Comparison of ENCODE assay signal across 27 mouse cellular contexts in genomic region chr6:35536021-35536420, GRCm38 (mm10). TPM values are rescaled to one million over a fixed set of nuclear protein-coding genes. Genes with fewer than 3 reads are reported as not detected.
A peak's percentile ranks its signal among the peaks of the same experiment; 100 is the strongest.
DNase-seq lines count a peak whose midpoint lies in the region; ATAC-seq and TF ChIP-seq lines count a peak whose summit lies in the region.
"Had no signal": no experiment of that assay in that cellular context is flagged by ENCODE, and none has a peak within 500 bp of the region (broad histone marks: within the 10 kb centered on the region; RNA-seq: fewer than 3 reads in every experiment).

No protein-coding gene starts in this region.

- H3K9me3 ChIP-seq in embryonic facial prominence, embryonic 14.5 days (ENCODE audit: control insufficient read depth, low read length): no peaks in the 10 kb centered on the region
- no peaks in the 10 kb centered on the region for H3K9me3 ChIP-seq in embryonic facial prominence, embryonic 10.5 days
- no peaks in the 10 kb centered on the region for H3K9me3 ChIP-seq in G1E (replicated peaks)
- H3K9me3 ChIP-seq: forebrain, embryonic 13.5 days; heart, embryonic 10.5 days; heart, embryonic 15.5 days; kidney, embryonic 15.5 days; liver, embryonic 13.5 days; midbrain, embryonic 13.5 days had no signal

- intact Hi-C loops in left cerebral cortex, postnatal 4 days (cut with DNase I): no loop called here

- no peak overlapping the region for H3K4me2 ChIP-seq in embryonic facial prominence, embryonic 14.5 days (ENCODE audit: low read depth, low read length)
- H3K4me2 ChIP-seq: forebrain, embryonic 13.5 days; heart, embryonic 15.5 days; kidney, embryonic 15.5 days; liver, embryonic 13.5 days; midbrain, embryonic 13.5 days had no signal

- H3K27ac ChIP-seq in embryonic facial prominence, embryonic 14.5 days (replicated peaks; ENCODE audit: low read depth, low read length): no peak overlapping the region
- H3K27ac ChIP-seq in embryonic facial prominence, embryonic 10.5 days (replicated peaks): no peak overlapping the region
- H3K27ac ChIP-seq: forebrain, embryonic 13.5 days; heart, embryonic 10.5 days; heart, embryonic 15.5 days; kidney, embryonic 15.5 days; liver, embryonic 13.5 days; midbrain, embryonic 13.5 days had no signal

- no peak for TF ChIP-seq CTCF in G1E (IDR thresholded peaks at IDR 0.05; ENCODE audit: low read depth, low read length)

- no peaks in the 10 kb centered on the region for H3K36me3 ChIP-seq in embryonic facial prominence, embryonic 14.5 days (ENCODE audit: control insufficient read depth, insufficient read depth, low read length)
- H3K36me3 ChIP-seq in embryonic facial prominence, embryonic 10.5 days (replicated peaks): 0 out of 2 replicates have a peak, but pooled peaks cover 3% of the 10 kb centered on the region
- peaks cover 7% of the 10 kb centered on the region for H3K36me3 ChIP-seq in G1E (replicated peaks)
- H3K36me3 ChIP-seq: heart, embryonic 10.5 days; heart, embryonic 15.5 days; kidney, embryonic 15.5 days; liver, embryonic 13.5 days; midbrain, embryonic 13.5 days had no signal

- peaks cover 20% of the 10 kb centered on the region for H3K4me1 ChIP-seq in embryonic facial prominence, embryonic 14.5 days (ENCODE audit: control insufficient read depth, insufficient read depth, low read length)
- peaks cover 9% of the 10 kb centered on the region for H3K4me1 ChIP-seq in embryonic facial prominence, embryonic 10.5 days
- peaks cover 29% of the 10 kb centered on the region for H3K4me1 ChIP-seq in G1E (ENCODE audit: insufficient read depth, low read depth, low read length)
- H3K4me1 ChIP-seq: heart, embryonic 10.5 days had no signal

- H3K9ac ChIP-seq in embryonic facial prominence, embryonic 14.5 days (ENCODE audit: low read depth, low read length): no peak overlapping the region
- H3K9ac ChIP-seq: forebrain, embryonic 13.5 days; heart, embryonic 15.5 days; kidney, embryonic 15.5 days; liver, embryonic 13.5 days; midbrain, embryonic 13.5 days had no signal

- 72% methylated on average over 7 of the region's 7 CpGs for WGBS in embryonic facial prominence, embryonic 14.5 days
- 90% methylated on average over 7 of the region's 7 CpGs for WGBS in embryonic facial prominence, embryonic 10.5 days

- H3K4me3 ChIP-seq in embryonic facial prominence, embryonic 14.5 days (ENCODE audit: low read depth, low read length): no peak overlapping the region
- H3K4me3 ChIP-seq in embryonic facial prominence, embryonic 10.5 days: no peak overlapping the region
- H3K4me3 ChIP-seq in G1E (ENCODE audit: low read depth, low read length): no peak overlapping the region
- H3K4me3 ChIP-seq: forebrain, embryonic 13.5 days; heart, embryonic 10.5 days; heart, embryonic 15.5 days; kidney, embryonic 15.5 days; liver, embryonic 13.5 days; midbrain, embryonic 13.5 days had no signal

- peak; percentile 10 for DNase-seq in embryonic facial prominence, embryonic 14.5 days (ENCODE audit: low spot score)
- DNase-seq in embryonic facial prominence, embryonic 10.5 days (ENCODE audit: low spot score): no peak
- DNase-seq in G1E (ENCODE audit: low spot score) (peak; percentile 18), adipocyte (ENCODE audit: low spot score) (no peak)
- DNase-seq in cerebellum, adult 18-20 months: no peak
- no peak for DNase-seq in left cerebral cortex, postnatal 4 days
- DNase-seq: adrenal gland, adult 8-10 months; cerebellum, adult 11 months; cerebellum, adult 9-11 months; gastrocnemius, postnatal 14 days; heart, adult 11 months; kidney, adult 18-20 months; kidney, postnatal 25 days; liver, embryonic 13.5 days; lung, adult 2 months; lung, postnatal 14 days; right cerebral cortex, postnatal 25 days; thymus, postnatal 14 days had no signal

- no peaks in the 10 kb centered on the region for H3K27me3 ChIP-seq in embryonic facial prominence, embryonic 14.5 days (replicated peaks; ENCODE audit: control insufficient read depth, insufficient read depth, low read length)
- no peaks in the 10 kb centered on the region for H3K27me3 ChIP-seq in embryonic facial prominence, embryonic 10.5 days (replicated peaks; ENCODE audit: low read depth, poor library complexity, severe bottlenecking)
- H3K27me3 ChIP-seq in G1E (ENCODE audit: insufficient read depth, low read length): no peaks in the 10 kb centered on the region
- H3K27me3 ChIP-seq: forebrain, embryonic 13.5 days; heart, embryonic 15.5 days; kidney, embryonic 15.5 days; liver, embryonic 13.5 days; midbrain, embryonic 13.5 days had no signal

- ATAC-seq in embryonic facial prominence, embryonic 14.5 days (ENCODE audit: low read depth): no peak
- no peak; the same call in 1 of the 2 replicates for ATAC-seq in G1E (ENCODE audit: extremely low read depth, insufficient number of reproducible peaks, low FRiP score, poor library complexity, severe bottlenecking)
- ATAC-seq in granulocyte monocyte progenitor cell, adult 5-6 weeks (replicated peaks; ENCODE audit: poor library complexity, severe bottlenecking): peak; percentile 70
- peak; percentile 49; the same call in 1 of the 2 replicates for ATAC-seq in neutrophil, adult 5-6 weeks (ENCODE audit: extremely low read depth, insufficient number of reproducible peaks, low FRiP score, poor library complexity, severe bottlenecking)
- ATAC-seq: activated CD4-positive, CD25-positive, alpha-beta regulatory T cell, adult 4 months; forebrain, embryonic 13.5 days; hindbrain, embryonic 16.5 days; midbrain, embryonic 13.5 days had no signal

RNA-seq across cellular contexts. Expression of gene Mtpn, which starts 3.7 kb away (rescaled TPM):
- 112 and 115 TPM in 2 replicates for polyA plus RNA-seq in embryonic facial prominence, embryonic 14.5 days (2014; fragmentation: Nextera tagmentation; extraction: Ambion mirVana)
- polyA plus RNA-seq in embryonic facial prominence, embryonic 10.5 days (2016; fragmentation: Nextera tagmentation; extraction: Ambion mirVana): 150 and 153 TPM in 2 replicates
- total RNA-seq in G1E (2014; fragmentation: Nextera tagmentation) (119 and 122 TPM in 2 replicates), G1E (2017) (140 and 149 TPM in 2 replicates)
- polyA plus RNA-seq in G1E (2012): 386 and 445 TPM in 2 replicates
- 130 and 134 TPM in 2 replicates for total RNA-seq in granulocyte monocyte progenitor cell, adult 5-6 weeks (2014; fragmentation: Nextera tagmentation)
- total RNA-seq in granulocyte monocyte progenitor cell, adult 5-6 weeks (2017): 123 and 138 TPM in 2 replicates
- total RNA-seq in neutrophil, adult 5-6 weeks (2017): 175 and 193 TPM in 2 replicates
- 100 to 1,000 TPM; 337 to 354 TPM for total RNA-seq in left cerebral cortex, postnatal 4 days (2021)

Comparison
In these comparisons a context has a peak if more than half of its experiments do, and no peak if none do; other contexts are left out.
1. DNase-seq: peak in embryonic facial prominence, embryonic 14.5 days (single experiment) and G1E (single experiment); none in embryonic facial prominence, embryonic 10.5 days (single experiment), cerebellum, adult 18-20 months (0 of 2), adipocyte (single experiment) and left cerebral cortex, postnatal 4 days (single experiment).
2. ATAC-seq: peak in granulocyte monocyte progenitor cell, adult 5-6 weeks (single experiment) and neutrophil, adult 5-6 weeks (single experiment); none in embryonic facial prominence, embryonic 14.5 days (single experiment) and G1E (single experiment).